Mouse (Mus musculus): ENCODE measurements around the gene Tbc1d32. TPM values are rescaled to one million over a fixed set of nuclear protein-coding genes. Genes with fewer than 3 reads are reported as not detected.

The Tbc1d32 gene
- 1 to 10 TPM; 4.0 to 4.6 TPM for total RNA-seq (2021)
- long read RNA-seq, experiment 1, full-length matches to known transcripts: 1 of 5 reads
- long read RNA-seq, experiment 1, partial matches to known transcripts: 3 of 5 reads
- long read RNA-seq, experiment 1, other reads (novel, unspliced or antisense): 1 of 5 reads
- long read RNA-seq, experiment 2, full-length matches to known transcripts: 1 of 1 reads
- long read RNA-seq, experiment 2, partial matches to known transcripts: 0 of 1 reads
- long read RNA-seq, experiment 2, other reads (novel, unspliced or antisense): 0 of 1 reads

DNA sequence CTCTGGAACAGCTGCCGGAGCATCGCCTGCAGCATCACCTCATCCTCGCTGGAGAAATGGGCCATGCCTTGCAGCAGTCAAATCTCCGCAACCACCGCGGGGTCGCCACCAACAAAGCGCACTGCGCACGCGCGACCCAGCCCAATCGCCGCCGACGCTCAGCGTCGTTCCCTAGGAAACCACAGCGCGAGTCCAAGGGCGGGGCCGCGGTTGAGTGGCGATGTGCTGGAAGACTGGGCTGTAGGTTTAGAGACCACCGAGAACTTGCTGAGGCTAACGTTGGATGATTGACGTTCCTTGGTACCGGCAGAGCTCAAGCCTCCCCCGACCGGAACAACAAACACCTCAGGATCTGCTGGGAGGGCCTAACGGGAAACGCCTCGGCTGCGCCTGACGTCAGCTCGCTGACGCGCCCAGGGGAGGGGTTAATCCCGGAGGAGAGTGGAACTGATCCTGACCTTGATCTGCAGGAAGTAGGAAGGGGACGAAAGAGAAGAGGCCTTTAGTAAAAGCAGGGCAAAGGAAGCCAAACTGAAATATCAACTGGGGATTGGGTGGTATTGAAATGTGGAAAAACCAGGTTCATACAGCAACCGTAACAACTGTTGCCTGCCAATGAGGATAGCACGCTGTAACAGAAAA, at the start of gene Tbc1d32:
Tbc1d32 (minus strand) TSS at position 122 of the 642 bp plus-strand sequence.
- peak; percentile 93 to 95 for DNase-seq

DNA sequence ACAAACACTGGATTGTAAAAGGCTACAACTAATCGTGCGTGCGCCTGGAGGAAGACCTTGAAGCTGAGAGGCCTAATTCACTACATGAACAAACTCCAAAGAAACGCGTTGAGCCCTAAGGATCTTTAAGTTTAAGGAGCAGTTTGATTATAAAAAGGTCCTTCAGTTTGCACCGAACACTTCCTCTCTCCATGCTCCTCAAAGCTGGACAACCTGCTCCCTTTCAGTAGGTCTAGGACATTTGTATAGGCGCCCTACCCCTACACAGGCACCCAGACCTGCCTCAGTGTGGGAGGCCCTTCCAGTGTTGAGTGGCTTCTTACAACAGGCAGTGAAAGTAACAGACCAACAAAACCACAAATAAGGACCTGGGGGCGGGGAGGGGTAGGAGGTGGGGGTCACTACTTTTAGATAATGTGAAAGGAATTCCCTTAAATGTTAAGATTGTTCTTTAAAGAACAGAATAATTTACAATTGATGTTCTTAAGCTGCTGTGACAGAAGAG, 666 bp downstream of the Tbc1d32 start:
- DNase-seq: peak in 1 of 2 experiments; percentile 3

DNA sequence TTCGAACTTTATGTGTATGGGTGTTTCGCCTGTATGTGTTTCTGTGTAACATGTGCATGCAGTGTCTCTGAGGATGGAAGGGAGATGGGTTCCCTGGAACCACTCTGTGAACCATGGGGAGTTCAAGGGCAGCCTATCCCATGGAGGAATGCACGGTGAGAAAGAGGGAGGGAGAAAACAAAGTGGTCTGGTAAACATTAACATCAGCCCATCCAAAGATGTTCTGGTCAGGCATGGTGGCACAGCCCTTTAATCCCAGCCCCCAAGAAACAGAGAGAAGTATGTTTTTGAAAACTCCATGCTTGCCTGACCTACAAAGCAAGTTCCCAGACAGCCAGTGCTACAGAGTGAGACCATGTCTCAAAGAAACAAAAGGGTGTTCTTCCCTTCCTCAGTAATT, 12.7 kb downstream of the Tbc1d32 start:
- no peak for DNase-seq

DNA sequence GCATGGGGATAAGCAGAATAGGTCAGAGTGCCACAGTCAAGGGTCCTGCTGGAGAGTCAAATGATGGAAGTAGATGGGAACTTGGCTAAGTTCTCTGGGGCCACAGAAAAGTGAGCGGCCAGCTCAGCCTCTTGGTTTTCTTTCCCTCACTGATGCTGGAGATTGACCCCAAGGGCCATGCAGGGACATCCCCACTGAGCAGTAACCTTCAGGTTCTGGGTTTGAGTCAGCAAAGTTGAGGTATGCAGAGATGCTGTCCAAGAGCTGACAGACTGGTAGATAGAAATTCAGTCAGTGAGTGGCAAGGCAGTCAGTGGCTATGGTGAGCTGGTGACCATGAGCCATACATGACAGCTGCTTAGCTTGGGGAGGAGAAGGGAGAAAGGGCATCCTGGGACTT, 18.1 kb downstream of the Tbc1d32 start:
- no peak for DNase-seq

DNA sequence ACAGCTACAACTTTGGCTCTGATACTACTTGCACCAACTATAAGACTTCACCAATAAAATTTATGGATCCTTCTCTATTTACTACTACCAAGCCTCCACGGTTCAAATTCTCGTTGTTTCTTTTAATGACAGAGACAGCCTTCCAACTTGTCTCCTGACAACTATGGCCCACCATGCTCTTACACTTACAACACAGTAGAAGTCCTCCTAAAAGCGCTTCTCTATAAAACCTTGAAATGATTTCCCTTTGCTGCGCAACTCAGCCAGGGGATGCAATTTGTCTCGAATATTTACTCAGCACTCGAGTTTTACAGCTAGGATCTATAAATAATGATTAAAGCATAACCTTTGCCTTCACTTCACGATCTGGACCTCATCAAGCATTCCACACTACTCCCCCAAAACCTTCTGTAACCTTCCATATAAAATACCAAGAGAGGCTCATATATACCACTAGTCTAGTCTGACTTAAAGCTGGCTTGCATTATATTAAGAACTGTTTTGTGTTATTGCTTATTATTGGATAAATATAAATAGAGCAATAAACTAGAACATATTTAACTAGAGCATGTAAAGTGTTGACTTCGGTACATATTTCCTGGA, 21.6 kb downstream of the Tbc1d32 start:
- no peak for DNase-seq

DNA sequence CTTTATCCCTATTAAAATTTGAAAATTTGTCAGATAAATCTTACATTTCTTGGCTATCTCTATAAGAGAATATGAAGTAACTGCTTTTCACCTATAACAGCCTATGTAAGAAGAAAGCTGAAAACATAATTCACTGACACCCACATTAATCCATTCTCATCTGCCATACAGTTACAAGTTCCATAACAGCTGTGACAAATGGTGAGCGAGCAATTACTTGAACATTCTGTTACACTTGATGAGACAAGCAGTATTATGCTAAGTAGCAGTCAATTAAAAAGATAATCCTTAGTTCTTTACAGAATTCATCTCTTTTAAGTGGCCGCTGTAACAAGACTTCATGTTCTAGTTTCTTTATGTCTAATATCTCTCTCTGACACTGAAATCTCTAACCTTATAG, 24.1 kb downstream of the Tbc1d32 start:
- DNase-seq: no peak

DNA sequence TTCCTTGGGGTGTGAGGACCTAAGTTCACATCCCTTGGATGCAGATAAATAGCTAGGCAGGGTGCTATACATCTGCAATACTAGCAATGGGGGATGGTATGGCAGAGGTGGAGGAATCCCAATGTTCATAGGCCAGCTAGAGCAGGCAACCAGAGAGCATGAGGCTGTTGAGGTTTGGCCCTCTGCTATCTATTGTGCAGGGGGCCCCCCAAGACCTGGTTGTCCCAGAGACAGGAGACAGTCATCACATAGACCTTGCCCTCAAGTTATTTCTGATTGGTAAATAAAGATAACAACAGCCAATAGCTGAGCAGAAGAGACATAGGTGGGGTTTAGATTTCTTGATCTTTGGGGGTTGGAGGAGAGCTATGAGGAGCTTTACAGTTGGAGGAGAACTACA, 28.6 kb downstream of the Tbc1d32 start:
- DNase-seq: no peak

DNA sequence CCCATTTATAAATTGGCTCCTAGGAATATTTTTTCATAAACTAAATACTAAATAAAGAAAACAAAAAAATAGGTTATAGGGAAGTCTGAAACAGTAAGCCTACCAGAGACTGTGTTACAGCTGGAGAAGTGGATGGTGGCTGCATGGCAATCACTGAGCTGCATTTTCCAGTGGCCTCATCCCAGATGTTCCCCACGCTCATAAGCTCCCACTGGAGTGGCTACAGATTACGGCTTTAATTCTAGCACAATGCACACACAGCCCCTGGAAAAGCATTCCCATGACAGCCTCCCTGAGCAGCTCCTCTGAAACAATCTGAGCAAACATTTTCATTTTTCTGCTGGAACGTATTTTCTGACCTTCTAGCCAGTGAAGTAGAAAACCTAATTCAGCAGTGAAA, 29.8 kb downstream of the Tbc1d32 start:
- no peak for DNase-seq

DNA sequence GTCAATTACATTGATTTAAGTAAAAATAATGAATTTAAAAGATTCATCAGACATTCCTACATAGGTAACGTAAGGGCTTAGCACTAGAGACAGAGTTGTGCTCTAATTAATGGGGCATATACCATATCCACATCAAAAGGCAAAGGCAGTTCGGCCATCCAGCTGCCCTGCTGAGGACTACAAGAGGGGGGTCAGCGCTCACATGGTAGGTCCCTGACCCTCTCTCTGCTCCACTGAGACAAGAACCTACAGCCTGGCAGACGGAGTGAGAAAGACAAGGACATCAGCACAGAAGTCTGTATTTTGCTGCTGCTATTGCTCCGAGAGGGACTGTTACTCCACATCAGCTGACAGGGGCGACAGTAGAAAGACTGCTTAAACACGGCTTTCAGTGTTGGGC, 34.2 kb downstream of the Tbc1d32 start:
- DNase-seq: no peak

DNA sequence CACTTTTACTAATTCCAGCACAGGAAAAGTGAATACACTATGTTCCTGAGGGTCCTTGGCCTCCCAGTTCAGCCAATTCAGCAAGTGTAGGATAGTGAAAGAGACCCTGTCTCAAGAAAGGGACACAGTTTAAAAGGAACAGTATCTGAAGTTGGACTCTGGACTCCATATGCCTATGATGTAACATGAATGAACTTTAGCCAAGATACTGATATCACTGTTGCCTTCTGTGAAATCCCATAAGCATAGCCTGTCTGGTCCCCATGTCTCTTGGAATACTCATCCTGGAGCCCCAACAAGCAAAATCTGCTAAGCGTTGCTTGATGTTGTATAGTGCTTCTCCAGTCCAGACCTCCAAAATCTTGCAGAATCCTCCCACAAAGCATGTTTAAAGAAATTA, 46.8 kb downstream of the Tbc1d32 start:
- no peak for DNase-seq

DNA sequence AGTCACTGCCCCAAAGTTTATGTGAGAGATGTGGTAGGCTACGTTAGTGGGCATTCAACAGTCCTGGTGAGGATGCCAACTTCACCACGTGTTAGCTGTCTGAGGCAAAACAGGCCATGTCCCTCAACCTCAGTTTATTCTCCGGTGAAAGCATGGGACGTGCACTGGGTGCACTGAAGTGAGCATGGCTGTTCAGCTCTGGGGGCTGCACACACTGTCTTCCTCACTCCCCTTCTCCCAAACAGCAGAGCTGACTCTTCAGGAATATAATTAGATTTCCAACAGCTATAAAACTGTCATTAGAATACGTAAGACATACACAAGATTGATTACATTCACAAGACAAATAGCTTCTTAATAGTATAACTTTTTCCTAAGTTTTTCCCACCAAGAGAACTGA, 55.3 kb downstream of the Tbc1d32 start:
- DNase-seq: no peak

DNA sequence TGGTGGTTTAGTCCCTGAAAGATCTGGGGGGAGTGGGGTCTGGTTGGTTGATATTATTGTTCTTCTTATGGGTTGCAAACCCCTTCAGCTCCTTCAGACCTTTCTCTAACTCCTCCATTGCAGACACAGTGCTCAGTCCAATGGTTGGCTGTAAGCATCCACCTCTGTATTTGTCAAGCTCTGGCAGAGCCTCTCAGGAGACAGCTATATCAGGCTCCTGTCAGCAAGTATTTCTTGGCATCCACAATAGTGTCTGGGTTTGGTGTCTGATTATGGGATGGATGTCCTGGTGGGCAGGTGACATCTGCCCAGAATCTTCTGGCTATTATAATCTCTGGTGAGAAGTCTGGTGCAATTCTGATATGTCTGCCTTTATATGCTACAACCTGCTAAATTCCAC, 60.8 kb downstream of the Tbc1d32 start:
- peak in 1 of 2 experiments; percentile 5 for DNase-seq

DNA sequence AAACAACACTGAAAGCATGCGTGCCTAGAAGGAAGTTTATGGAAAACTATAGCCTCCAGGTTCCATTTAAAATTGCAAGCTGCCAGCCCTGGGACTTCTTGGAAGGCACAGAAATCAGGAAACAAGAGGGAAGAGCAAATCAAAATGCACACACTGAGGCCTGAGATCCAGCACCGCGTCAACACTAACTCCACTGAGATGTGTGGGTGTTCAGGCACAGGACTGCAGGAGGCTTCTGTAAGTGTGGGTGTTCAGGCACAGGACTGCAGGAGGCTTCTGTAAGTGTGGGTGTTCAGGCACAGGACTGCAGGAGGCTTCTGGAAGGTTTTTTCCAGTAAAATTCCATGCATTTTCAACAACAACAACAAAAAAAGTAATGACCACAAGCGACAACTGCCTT, 62.7 kb downstream of the Tbc1d32 start:
- DNase-seq: no peak

DNA sequence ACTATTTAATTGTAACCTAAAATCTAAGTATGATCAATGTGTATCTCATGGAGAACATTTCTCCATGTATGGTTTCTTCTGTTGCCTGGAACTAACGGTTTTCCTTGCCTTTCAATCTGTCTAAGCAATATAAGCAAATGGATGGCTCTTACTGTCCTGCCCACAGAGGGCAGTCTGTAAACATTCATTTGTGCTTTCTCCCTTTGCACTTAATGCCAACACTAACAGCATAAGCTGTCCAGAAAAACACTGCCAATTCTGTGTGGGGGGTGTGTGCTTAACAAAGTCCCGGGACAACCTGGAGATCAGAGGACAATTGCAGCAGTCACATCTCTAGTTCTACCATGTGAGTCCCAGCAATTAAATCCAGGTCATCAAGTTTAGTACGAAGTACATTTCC, 64.1 kb downstream of the Tbc1d32 start:
- DNase-seq: peak; percentile 9 to 17

DNA sequence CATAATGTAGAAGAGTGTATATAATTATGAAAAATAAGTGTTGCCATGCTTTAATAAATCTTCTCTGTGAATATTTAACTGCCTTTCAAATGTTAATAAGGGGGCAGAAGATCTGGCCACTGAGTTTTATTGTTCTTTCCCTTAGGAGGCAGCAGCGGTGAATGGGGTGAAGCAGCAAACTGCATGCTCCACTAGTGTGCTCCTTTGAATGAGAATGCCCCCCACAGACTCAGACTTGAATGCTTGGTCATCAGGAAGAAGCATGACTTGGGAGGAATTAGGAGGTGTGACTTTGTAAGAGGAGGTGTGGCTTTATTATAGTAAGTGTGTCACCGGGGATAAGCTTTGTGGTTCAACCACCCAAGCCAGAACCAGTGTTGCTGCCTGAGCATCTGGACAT, 69.7 kb downstream of the Tbc1d32 start:
- DNase-seq: no peak

DNA sequence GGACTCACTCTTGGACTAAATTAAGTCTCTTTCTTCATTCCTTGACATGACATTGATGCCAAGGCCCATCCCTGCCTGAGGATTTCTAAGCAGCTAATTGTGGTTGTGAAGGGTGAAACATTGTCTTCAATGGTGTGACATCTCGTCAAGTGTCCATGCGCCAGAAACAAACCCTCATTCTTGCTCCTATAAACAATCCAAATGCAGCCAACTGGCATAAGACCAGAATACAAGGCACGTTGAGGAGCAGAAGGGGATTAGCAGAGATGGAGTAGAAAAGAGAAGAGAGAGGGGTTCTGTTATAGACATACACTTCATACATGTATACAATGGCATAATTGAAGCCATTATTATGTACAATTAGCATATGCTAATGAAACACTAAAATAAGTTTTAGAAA, 70.3 kb downstream of the Tbc1d32 start:
- DNase-seq: no peak

DNA sequence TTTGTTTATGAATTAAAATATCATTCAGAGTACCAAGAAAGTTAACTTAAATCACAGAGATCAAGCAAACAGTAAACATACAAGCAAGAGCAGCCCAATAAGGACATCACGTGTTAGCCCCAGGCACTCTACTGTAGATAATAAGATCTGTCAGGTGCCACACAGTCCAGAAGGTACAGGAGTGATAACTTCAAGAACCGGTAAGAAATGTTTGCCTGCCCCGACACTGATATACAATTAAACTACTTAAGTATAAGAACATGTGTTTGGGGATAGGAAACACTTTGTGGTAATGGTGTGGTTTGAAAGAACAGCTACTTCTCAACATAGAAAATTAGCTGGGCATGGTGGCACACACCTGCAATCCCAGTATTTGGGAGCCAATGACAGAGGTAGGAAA, 71.5 kb downstream of the Tbc1d32 start:
- no peak for DNase-seq

DNA sequence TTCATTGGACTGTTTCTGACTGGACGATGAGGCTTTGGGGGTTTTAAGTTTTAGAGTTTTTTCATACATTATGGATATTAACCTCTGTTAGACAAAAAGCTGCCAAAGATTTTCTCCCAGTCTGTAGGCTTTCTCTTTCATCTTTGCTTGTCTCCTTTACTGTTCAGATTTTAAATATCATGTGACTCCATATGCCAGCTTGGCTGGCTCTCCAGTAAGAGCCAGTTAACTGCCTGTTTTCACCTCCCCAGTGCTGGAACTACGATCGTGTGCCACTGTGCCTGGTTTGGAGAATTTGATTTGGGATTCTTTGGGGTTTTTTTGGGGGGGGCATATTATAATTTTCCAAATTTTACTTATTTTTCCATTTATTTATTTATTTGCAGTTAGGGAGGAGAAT, 79.6 kb downstream of the Tbc1d32 start:
- no peak for DNase-seq

DNA sequence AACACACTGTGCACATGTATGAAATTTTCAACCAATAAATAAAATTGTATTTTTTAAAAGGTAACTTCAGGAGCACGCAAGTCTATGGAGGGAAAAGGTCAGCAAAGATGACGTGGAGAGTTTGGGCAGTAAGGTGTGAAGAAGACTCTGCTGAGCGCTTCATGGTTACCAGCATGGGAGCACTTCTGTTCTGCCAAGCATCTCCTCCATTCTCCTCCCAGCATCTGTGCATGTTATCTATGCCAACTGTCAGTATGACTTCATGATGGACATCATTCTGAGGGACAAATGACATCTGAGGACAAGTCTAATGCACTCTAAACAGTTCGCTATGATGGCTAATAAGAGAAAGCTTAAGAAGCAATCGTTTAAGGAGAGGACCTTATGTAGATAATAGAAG, 91.3 kb downstream of the Tbc1d32 start:
- no peak for DNase-seq

DNA sequence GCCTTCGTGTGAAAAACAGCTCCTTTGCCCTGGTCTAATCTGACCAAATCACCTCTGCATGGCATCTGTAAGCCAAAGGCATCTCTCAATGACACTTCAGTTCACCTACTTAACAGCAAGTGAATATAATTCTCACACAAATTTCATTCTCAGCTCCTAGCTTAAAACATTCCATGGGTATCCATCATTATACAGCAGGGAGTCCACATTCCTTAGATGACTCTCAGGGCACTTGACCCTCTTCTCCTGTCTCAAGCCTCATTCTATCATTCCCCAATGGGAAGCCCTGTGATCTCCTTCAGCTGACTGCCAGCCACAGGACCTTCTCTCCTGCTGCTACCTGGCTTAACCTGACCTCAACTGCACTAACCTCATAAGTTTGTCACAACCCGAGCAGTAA, 98.8 kb downstream of the Tbc1d32 start:
- DNase-seq: no peak

DNA sequence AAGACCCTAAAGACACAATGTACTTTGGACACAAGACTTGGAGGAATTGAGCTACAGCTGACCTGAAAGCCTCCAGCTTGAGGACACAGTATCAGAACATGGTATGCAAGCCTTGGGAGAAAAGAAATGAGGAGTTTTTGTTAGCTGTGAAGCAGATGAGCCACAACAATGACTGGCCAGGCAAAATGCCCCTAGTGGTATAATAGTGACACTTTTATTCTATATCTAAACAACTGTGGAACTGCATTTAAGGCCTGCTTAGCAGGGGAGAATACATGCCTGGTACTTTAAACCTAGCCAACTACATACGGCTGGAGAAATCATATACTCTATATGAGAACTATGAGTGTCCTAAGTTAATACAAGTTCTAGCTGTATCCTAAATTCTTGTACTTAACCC, 101.5 kb downstream of the Tbc1d32 start:
- DNase-seq: no peak

DNA sequence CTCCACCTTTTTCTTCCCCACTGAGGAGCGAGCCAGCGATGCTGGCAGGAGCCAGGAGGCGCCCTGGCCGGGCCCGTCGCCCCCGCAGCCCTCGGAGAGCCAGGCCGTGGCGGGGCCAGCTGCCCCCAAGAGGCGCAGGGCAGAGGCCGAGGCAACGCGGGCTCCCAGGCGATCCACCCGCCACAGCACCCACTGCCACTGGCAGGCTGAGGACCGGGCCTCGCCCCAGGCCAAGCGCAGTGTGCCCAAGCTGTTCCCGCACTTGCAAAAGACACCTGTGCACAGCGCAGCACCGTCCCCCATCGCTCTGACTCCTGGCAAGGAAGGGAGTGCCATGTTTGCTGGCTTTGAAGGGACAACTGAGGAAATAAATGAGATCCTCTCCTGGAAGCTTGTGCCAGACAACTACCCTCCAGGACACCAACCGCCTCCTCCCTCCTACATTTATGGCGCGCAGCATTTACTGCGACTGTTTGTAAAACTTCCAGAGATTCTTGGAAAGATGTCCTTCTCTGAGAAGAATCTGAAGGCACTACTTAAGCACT, 112.8 kb downstream of the Tbc1d32 start:
- no peak for DNase-seq

DNA sequence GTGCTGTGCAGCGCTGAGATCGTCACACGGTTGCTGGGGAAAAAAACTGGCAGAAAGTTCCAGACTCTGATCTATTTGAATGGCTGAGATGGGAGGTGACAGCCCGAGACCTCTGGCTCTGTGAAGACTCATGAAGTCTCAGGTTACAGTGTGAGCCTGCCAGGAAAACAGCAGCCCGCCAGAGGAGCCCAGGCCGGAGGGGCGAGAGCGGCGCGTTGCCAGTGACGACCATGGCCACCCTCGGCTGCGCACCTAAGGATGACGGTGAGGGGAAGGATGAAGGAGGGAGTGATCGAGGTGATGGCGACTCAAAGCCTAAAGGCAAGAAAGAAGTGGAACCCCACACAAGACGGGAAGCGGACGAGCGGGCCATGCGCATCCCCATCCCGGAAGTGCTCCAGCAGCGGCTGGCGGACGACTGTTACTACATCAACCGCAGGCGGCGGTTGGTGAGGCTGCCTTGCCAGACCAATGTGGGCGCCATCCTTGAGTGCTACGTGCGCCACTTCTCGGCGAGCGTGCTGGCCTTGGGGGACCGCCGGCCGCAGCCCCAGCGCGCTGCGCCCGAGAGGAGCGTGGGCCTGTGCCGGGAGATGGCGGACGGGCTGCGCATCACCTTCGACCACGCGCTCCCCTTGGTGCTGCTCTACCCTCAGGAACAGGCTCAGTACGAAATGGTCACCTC, 113.4 kb downstream of the Tbc1d32 start:
- peak; percentile 63 to 67 for DNase-seq
